Mouse (Mus musculus): Measurements from ENCODE around the gene Morn5.

Gene Morn5

GRCm38 (mm10) chr2:36048164-36048563 lies 1.1 kb upstream of the Morn5 start:
- Histone ChIP-seq H3K4me3 (replicated peaks; ENCODE audit: low read length) (peak overlapping the region; percentile 93), H3K36me3 (ENCODE audit: insufficient read depth, low read length) (peaks cover 29% of the 10 kb centered on the region), H3K27me3 (ENCODE audit: insufficient read depth, low read length) (peaks cover 12% of the 10 kb centered on the region), H3K9me3 (ENCODE audit: low read length) (no peaks in the 10 kb centered on the region), H3K4me1 (replicated peaks; ENCODE audit: low read depth, low read length) (peaks cover 25% of the 10 kb centered on the region)
- no peak for TF ChIP-seq NANOG (IDR thresholded peaks at IDR 0.05; ENCODE audit: borderline replicate concordance, low read length)
- no peak for TF ChIP-seq CTCF (conservative IDR thresholded peaks at IDR 0.05; ENCODE audit: low read length)
- no peak for TF ChIP-seq POU5F1 (IDR thresholded peaks at IDR 0.05; ENCODE audit: borderline replicate concordance, low read length)

- no peak for TF ChIP-seq POU5F1 (IDR thresholded peaks at IDR 0.05; ENCODE audit: borderline replicate concordance, low read length)
- TF ChIP-seq NANOG (IDR thresholded peaks at IDR 0.05; ENCODE audit: borderline replicate concordance, low read length): no peak
- TF ChIP-seq CTCF (conservative IDR thresholded peaks at IDR 0.05; ENCODE audit: low read length): no peak
- H3K4me3 ChIP-seq (replicated peaks; ENCODE audit: low read length): peak overlapping the region; percentile 93; the same call in 1 of the 2 replicates
Measured at GRCm38 (mm10) chr2:36049567-36049954, 303 bp downstream of the Morn5 start.

GRCm38 (mm10) chr2:36053249-36053648 lies 4.0 kb downstream of the Morn5 start:
- Histone ChIP-seq H3K27me3 (ENCODE audit: insufficient read depth, low read length) (peaks cover 36% of the 10 kb centered on the region), H3K9me3 (ENCODE audit: low read length) (no peaks in the 10 kb centered on the region)
- TF ChIP-seq POU5F1 (IDR thresholded peaks at IDR 0.05; ENCODE audit: borderline replicate concordance, low read length) (no peak), NANOG (IDR thresholded peaks at IDR 0.05; ENCODE audit: borderline replicate concordance, low read length) (no peak), CTCF (conservative IDR thresholded peaks at IDR 0.05; ENCODE audit: low read length) (no peak)

More at GRCm38 (mm10) chr2:36049567-36049954, 303 bp downstream of the Morn5 start:
- peaks cover 15% of the 10 kb centered on the region for H3K36me3 ChIP-seq (ENCODE audit: insufficient read depth, low read length)
- peaks cover 25% of the 10 kb centered on the region for H3K4me1 ChIP-seq (replicated peaks; ENCODE audit: low read depth, low read length)
- H3K9me3 ChIP-seq (ENCODE audit: low read length): no peaks in the 10 kb centered on the region
- peaks cover 15% of the 10 kb centered on the region for H3K27me3 ChIP-seq (ENCODE audit: insufficient read depth, low read length)

GRCm38 (mm10) chr2:36056248-36056647 lies 7.0 kb downstream of the Morn5 start:
- TF ChIP-seq POU5F1 (IDR thresholded peaks at IDR 0.05; ENCODE audit: borderline replicate concordance, low read length) (no peak), CTCF (conservative IDR thresholded peaks at IDR 0.05; ENCODE audit: low read length) (no peak), NANOG (IDR thresholded peaks at IDR 0.05; ENCODE audit: borderline replicate concordance, low read length) (no peak)
- Histone ChIP-seq H3K27me3 (ENCODE audit: insufficient read depth, low read length) (peaks cover 30% of the 10 kb centered on the region), H3K4me3 (replicated peaks; ENCODE audit: low read length) (no peak overlapping the region), H3K36me3 (ENCODE audit: insufficient read depth, low read length) (no peaks in the 10 kb centered on the region), H3K9me3 (ENCODE audit: low read length) (no peaks in the 10 kb centered on the region), H3K4me1 (replicated peaks; ENCODE audit: low read depth, low read length) (no peaks in the 10 kb centered on the region)

More at GRCm38 (mm10) chr2:36053249-36053648, 4.0 kb downstream of the Morn5 start:
- Histone ChIP-seq H3K4me1 (replicated peaks; ENCODE audit: low read depth, low read length) (peaks cover 6% of the 10 kb centered on the region), H3K36me3 (ENCODE audit: insufficient read depth, low read length) (no peaks in the 10 kb centered on the region), H3K4me3 (replicated peaks; ENCODE audit: low read length) (no peak overlapping the region)

GRCm38 (mm10) chr2:36061409-36061808 lies 12.2 kb downstream of the Morn5 start:
- TF ChIP-seq POU5F1 (IDR thresholded peaks at IDR 0.05; ENCODE audit: borderline replicate concordance, low read length) (no peak), CTCF (conservative IDR thresholded peaks at IDR 0.05; ENCODE audit: low read length) (no peak), NANOG (IDR thresholded peaks at IDR 0.05; ENCODE audit: borderline replicate concordance, low read length) (no peak)
- Histone ChIP-seq H3K27me3 (ENCODE audit: insufficient read depth, low read length) (peaks cover 17% of the 10 kb centered on the region), H3K4me3 (replicated peaks; ENCODE audit: low read length) (no peak overlapping the region), H3K4me1 (replicated peaks; ENCODE audit: low read depth, low read length) (no peaks in the 10 kb centered on the region), H3K9me3 (ENCODE audit: low read length) (no peaks in the 10 kb centered on the region), H3K36me3 (ENCODE audit: insufficient read depth, low read length) (no peaks in the 10 kb centered on the region)

- no peak for TF ChIP-seq CTCF (conservative IDR thresholded peaks at IDR 0.05; ENCODE audit: low read length)
- no peak for TF ChIP-seq NANOG (IDR thresholded peaks at IDR 0.05; ENCODE audit: borderline replicate concordance, low read length)
- TF ChIP-seq POU5F1 (IDR thresholded peaks at IDR 0.05; ENCODE audit: borderline replicate concordance, low read length): no peak
- no peaks in the 10 kb centered on the region for H3K4me1 ChIP-seq (replicated peaks; ENCODE audit: low read depth, low read length)
- no peaks in the 10 kb centered on the region for H3K9me3 ChIP-seq (ENCODE audit: low read length)
- peaks cover 26% of the 10 kb centered on the region; the same call in 1 of the 2 replicates for H3K27me3 ChIP-seq (ENCODE audit: insufficient read depth, low read length)
- H3K4me3 ChIP-seq (replicated peaks; ENCODE audit: low read length): no peak overlapping the region
- no peaks in the 10 kb centered on the region for H3K36me3 ChIP-seq (ENCODE audit: insufficient read depth, low read length)
Measured at GRCm38 (mm10) chr2:36067132-36067531, 17.9 kb downstream of the Morn5 start.

- no peak overlapping the region for H3K4me3 ChIP-seq (replicated peaks; ENCODE audit: low read length)
- no peaks in the 10 kb centered on the region for H3K9me3 ChIP-seq (ENCODE audit: low read length)
- TF ChIP-seq CTCF (conservative IDR thresholded peaks at IDR 0.05; ENCODE audit: low read length) (no peak), NANOG (IDR thresholded peaks at IDR 0.05; ENCODE audit: borderline replicate concordance, low read length) (no peak), POU5F1 (IDR thresholded peaks at IDR 0.05; ENCODE audit: borderline replicate concordance, low read length) (no peak)
- peaks cover 20% of the 10 kb centered on the region for H3K27me3 ChIP-seq (ENCODE audit: insufficient read depth, low read length)
- H3K36me3 ChIP-seq (ENCODE audit: insufficient read depth, low read length): no peaks in the 10 kb centered on the region
- H3K4me1 ChIP-seq (replicated peaks; ENCODE audit: low read depth, low read length): no peaks in the 10 kb centered on the region
Measured at GRCm38 (mm10) chr2:36071660-36072305, 22.5 kb downstream of the Morn5 start.

- no peaks in the 10 kb centered on the region for H3K9me3 ChIP-seq (ENCODE audit: low read length)
- peaks cover 10% of the 10 kb centered on the region for H3K27me3 ChIP-seq (ENCODE audit: insufficient read depth, low read length)
- H3K36me3 ChIP-seq (ENCODE audit: insufficient read depth, low read length): no peaks in the 10 kb centered on the region
- H3K4me3 ChIP-seq (replicated peaks; ENCODE audit: low read length): no peak overlapping the region
- H3K4me1 ChIP-seq (replicated peaks; ENCODE audit: low read depth, low read length): peaks cover 15% of the 10 kb centered on the region
- TF ChIP-seq CTCF (conservative IDR thresholded peaks at IDR 0.05; ENCODE audit: low read length) (no peak), NANOG (IDR thresholded peaks at IDR 0.05; ENCODE audit: borderline replicate concordance, low read length) (no peak), POU5F1 (IDR thresholded peaks at IDR 0.05; ENCODE audit: borderline replicate concordance, low read length) (no peak)
Measured at GRCm38 (mm10) chr2:36073781-36074180, 24.5 kb downstream of the Morn5 start.

Measured in E14TG2a.4 (cell line).